Mouse (Mus musculus) heart, embryonic 14.5 days (tissue): ENCODE measurements at regions not wholly inside any gene's neighbourhood (a gene's known extent, or its start where the extent isn't known, plus 50 kb on each side); places are given as distances from the start of the nearest gene placed in this dataset.
A peak's percentile ranks its signal among the peaks of the same experiment; 100 is the strongest.

Source experiments
- ATAC-seq: fragments of 200-750 bp; cut with Nextera tagmentation; 2 replicates; pipeline ENCODE4 v1.8.0; 2017; ENCODE audit warnings: low read depth, moderate TSS enrichment; ENCODE audit not compliant: insufficient number of reproducible peaks, insufficient read depth, low FRiP score
- H3K27ac ChIP-seq, 2 experiments: fragments of 200-500 bp in 1 of 2; fragments of 300-500 bp in 1 of 2; sonication (generic) in 1 of 2; replicated peaks in 1 of 2; 2 replicates each; pipeline ENCODE4 v1.5.1; 2012 to 2014; ENCODE audit warnings: low read depth in 2 of 2, low read length in 2 of 2, control low read depth in 1 of 2, mild to moderate bottlenecking in 1 of 2, mixed read lengths in 1 of 2; ENCODE audit not compliant: control insufficient read depth in 1 of 2, insufficient read depth in 1 of 2
- H3K27me3 ChIP-seq: fragments of 300-500 bp; sonication (generic); 2 replicates; pipeline ENCODE4 v1.6.1; 2014; ENCODE audit warnings: mild to moderate bottlenecking, low read length, control low read depth; ENCODE audit not compliant: control insufficient read depth, insufficient read depth
- H3K36me3 ChIP-seq: fragments of 300-500 bp; sonication (generic); 2 replicates; pipeline ENCODE4 v1.6.1; 2014; ENCODE audit warnings: mild to moderate bottlenecking, control low read depth, low read length, mixed read lengths; ENCODE audit not compliant: control insufficient read depth, insufficient read depth
- H3K4me1 ChIP-seq, 2 experiments: fragments of 200-500 bp in 1 of 2; fragments of 300-500 bp in 1 of 2; sonication (generic) in 1 of 2; 2 replicates each; pipeline ENCODE4 v1.6.1; 2012 to 2014; ENCODE audit warnings: low read length in 2 of 2, control low read depth in 1 of 2, mixed read lengths in 1 of 2; ENCODE audit not compliant: control insufficient read depth in 2 of 2, insufficient read depth in 2 of 2
- H3K4me2 ChIP-seq: fragments of 300-500 bp; sonication (generic); 2 replicates; pipeline ENCODE4 v1.6.1; 2014; ENCODE audit warnings: mild to moderate bottlenecking, low read length
- H3K4me3 ChIP-seq, 2 experiments: fragments of 200-500 bp in 1 of 2; fragments of 300-500 bp in 1 of 2; sonication (generic) in 1 of 2; 2 replicates each; pipeline ENCODE4 v1.5.1; 2012 to 2014; ENCODE audit warnings: low read length in 2 of 2, mild to moderate bottlenecking in 2 of 2, control low read depth in 1 of 2, low read depth in 1 of 2, moderate library complexity in 1 of 2; ENCODE audit not compliant: control insufficient read depth in 1 of 2, insufficient read depth in 1 of 2
- H3K9ac ChIP-seq: fragments of 300-500 bp; sonication (generic); 2 replicates; pipeline ENCODE4 v1.6.1; 2014; ENCODE audit warnings: mild to moderate bottlenecking, low read length
- H3K9me3 ChIP-seq: fragments of 300-500 bp; sonication (generic); 2 replicates; pipeline ENCODE4 v1.6.1; 2016; ENCODE audit warnings: low read length, control low read depth; ENCODE audit not compliant: control insufficient read depth
- WGBS: fragments of 180-500 bp; shearing (Covaris S2); extraction: QIAGEN DNeasy Blood & Tissue Kit; methylation state at CpG from one replicate; pipeline ENCODE4 v1.1.7; 2014; 5-methylcytosine and 5-hydroxymethylcytosine counted together

DNA sequence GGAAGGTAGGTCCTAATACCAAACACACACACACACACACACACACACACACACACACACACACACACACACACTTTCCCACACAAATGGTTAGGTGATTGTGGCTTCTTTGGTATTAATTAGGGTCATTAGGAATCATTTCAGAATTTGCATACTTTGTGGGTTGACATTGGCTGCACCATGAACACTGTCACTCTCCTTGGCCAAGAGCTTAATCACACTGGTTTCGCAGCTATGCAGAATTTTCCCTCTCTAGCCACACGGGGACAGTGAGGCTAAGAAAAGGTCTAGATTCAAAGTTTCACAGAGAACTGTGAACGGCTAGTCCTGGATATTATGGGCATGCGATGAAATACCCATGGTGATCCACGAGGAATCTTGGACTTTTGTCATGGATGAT is 597.5 kb downstream of the Slc4a3 start:
- no peaks in the 10 kb centered on the region for H3K27me3 ChIP-seq
- WGBS = 73% methylated on average over 5 of the region's 5 CpGs
- no peak overlapping the region for H3K4me2 ChIP-seq
- no peak overlapping the region for H3K27ac ChIP-seq
- H3K4me3 ChIP-seq = no peak overlapping the region
- H3K9ac ChIP-seq = no peak overlapping the region
- H3K4me1 ChIP-seq = no peaks in the 10 kb centered on the region
- H3K36me3 ChIP-seq = no peaks in the 10 kb centered on the region
- no peaks in the 10 kb centered on the region for H3K9me3 ChIP-seq
- no peak for ATAC-seq

DNA sequence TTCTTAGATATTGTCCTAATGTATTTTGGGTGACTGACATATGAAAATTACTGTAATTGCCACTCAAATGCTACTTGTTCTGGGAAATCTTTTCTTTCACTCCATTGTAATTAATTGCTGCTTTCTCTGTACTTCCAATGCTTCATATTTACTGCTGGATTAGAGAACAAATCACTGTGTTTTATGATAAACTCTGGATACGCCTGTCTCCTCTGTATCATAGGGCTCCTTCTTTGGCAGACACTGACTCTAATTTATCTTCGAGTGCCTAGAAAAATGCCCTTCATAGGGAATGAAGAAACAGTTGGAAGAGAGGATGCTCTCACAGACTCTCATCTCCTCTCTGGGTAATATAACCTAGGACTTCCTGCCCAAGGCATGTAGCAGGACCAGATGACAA is 602.9 kb downstream of the Slc4a3 start:
- WGBS = 82% methylated on average over 2 of the region's 2 CpGs
- no peak for ATAC-seq
- Histone ChIP-seq H3K36me3 (no peaks in the 10 kb centered on the region), H3K4me3 (no peak overlapping the region), H3K4me1 (no peaks in the 10 kb centered on the region), H3K27ac (no peak overlapping the region), H3K9ac (no peak overlapping the region), H3K9me3 (peaks cover 6% of the 10 kb centered on the region), H3K4me2 (no peak overlapping the region), H3K27me3 (no peaks in the 10 kb centered on the region)

DNA sequence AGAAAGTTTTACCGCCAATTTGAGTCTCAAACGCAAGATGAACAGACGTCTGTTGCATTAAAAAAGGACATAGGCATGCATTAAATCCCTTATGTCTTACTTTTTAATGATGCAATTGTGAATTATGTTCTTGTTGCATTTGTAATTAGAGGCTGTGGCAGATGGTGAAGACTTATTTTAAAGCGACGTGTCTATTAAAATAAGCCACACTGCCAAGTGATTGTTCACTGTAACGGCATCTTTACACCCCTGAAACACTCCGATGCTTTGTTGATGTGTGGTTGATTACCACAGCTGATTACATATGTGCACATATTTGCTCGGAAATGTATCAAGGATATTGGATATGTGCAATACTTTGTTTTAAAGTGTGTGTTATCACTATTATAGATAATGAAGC is 610.2 kb downstream of the Slc4a3 start:
- no peaks in the 10 kb centered on the region for H3K4me1 ChIP-seq
- WGBS = 76% methylated on average over 8 of the region's 8 CpGs
- no peaks in the 10 kb centered on the region for H3K9me3 ChIP-seq
- no peaks in the 10 kb centered on the region for H3K36me3 ChIP-seq
- H3K4me2 ChIP-seq = no peak overlapping the region
- H3K4me3 ChIP-seq = no peak overlapping the region
- no peak overlapping the region for H3K27ac ChIP-seq
- ATAC-seq = no peak
- H3K9ac ChIP-seq = no peak overlapping the region
- no peaks in the 10 kb centered on the region for H3K27me3 ChIP-seq

DNA sequence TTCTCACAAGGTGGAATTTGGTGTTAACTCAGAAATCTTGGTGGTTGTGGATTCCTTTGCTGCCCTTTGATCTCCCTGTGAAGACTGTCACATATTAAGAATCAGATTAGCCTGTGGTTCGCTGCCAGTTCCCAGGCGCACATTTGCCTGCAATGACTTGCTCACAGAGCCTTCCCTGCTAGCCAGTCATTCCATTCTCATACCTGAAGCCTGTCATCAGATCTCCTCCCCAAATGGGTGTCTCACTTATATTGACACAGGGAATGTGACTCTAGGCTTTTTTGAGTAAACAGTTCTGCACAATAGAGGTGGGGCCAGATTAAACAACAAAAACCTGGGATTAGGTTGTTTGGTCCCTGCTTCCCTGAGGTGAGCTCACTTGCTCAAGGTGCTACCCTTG is 621.4 kb downstream of the Slc4a3 start:
- Histone ChIP-seq H3K4me2 (no peak overlapping the region), H3K4me1 (no peaks in the 10 kb centered on the region), H3K27ac (no peak overlapping the region), H3K4me3 (no peak overlapping the region), H3K27me3 (no peaks in the 10 kb centered on the region), H3K9ac (no peak overlapping the region), H3K36me3 (no peaks in the 10 kb centered on the region), H3K9me3 (no peaks in the 10 kb centered on the region)
- no peak for ATAC-seq
- 36% methylated on average over 2 of the region's 2 CpGs for WGBS

DNA sequence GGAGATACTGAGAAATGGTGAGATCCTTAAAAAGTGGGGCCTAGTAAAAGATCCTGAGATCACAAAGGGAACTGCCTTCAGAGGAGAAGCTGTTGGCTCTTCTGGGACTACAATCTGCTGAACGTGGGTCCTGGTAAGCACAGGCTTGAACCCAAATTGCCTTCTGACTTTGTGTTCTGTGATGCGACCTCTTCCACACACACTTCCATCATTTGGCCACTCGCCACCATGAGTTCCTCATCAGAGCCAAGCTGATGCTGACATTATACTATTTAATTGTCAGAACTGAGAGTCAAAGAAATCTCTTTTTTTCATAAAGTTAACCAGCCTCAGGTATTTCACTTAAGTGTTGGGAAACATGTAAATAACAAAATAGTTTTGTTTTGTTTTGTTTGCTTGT is 635.1 kb downstream of the Slc4a3 start:
- WGBS = 79% methylated on average over 3 of the region's 3 CpGs
- Histone ChIP-seq H3K36me3 (no peaks in the 10 kb centered on the region), H3K9me3 (no peaks in the 10 kb centered on the region), H3K27ac (no peak overlapping the region), H3K4me3 (no peak overlapping the region), H3K4me2 (no peak overlapping the region), H3K9ac (no peak overlapping the region), H3K27me3 (no peaks in the 10 kb centered on the region), H3K4me1 (no peaks in the 10 kb centered on the region)
- no peak for ATAC-seq

DNA sequence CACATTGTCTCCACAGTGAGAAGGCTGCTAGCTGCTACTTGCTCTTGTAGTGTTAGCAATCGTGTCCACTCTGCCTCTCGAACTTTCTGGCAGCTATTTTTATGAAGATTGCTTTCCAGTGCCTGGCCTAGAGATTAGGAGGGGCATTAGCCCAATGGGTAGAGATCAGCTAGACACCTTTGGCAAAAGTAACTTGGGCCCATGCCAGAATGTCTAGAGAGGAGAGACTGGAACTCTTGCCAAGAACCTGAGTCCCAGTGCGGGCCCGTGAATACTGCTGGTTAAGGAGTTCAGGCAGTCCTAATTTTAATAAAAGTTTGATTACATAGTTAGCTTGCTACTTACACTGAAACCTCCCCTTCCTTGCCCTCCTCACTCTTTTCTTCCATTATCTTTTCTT is 648.8 kb downstream of the Slc4a3 start:
- H3K4me3 ChIP-seq = no peak overlapping the region
- no peaks in the 10 kb centered on the region for H3K9me3 ChIP-seq
- H3K27ac ChIP-seq = peak overlapping the region in 1 of 2 experiments; percentile 50; a peak in 1 of 4 replicates
- no peaks in the 10 kb centered on the region for H3K27me3 ChIP-seq
- WGBS = 22% methylated on average over 4 of the region's 4 CpGs
- no peaks in the 10 kb centered on the region for H3K36me3 ChIP-seq
- peaks cover 2 to 12% of the 10 kb centered on the region in 2 experiments; a peak in 3 of 4 replicates for H3K4me1 ChIP-seq
- H3K9ac ChIP-seq = no peak overlapping the region
- ATAC-seq = no peak
- no peak overlapping the region for H3K4me2 ChIP-seq

DNA sequence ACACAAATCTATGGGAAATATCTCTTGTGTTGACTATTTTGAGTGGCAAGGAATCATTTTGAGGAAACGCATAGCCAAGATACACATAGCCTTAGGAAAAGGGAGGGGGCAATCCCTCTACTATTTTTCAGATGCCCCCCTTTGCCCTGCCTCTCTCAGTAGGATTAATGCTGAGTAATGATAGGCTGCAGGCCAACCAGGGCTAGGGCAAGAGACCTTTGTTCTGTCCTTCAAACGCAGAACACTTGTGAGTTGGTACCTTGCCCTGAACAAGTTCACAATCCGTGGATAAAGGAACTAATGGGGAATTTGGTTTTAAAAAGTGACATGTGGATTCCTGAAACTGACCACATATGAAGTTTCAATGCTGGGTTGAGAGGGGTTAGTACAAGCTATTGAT is 651.6 kb downstream of the Slc4a3 start:
- WGBS = 75% methylated on average over 3 of the region's 3 CpGs
- ATAC-seq = no peak
- Histone ChIP-seq H3K27ac (no peak overlapping the region), H3K9me3 (no peaks in the 10 kb centered on the region), H3K27me3 (no peaks in the 10 kb centered on the region), H3K9ac (no peak overlapping the region), H3K4me2 (no peak overlapping the region), H3K4me3 (no peak overlapping the region), H3K36me3 (no peaks in the 10 kb centered on the region), H3K4me1 (peaks cover 2 to 12% of the 10 kb centered on the region in 2 experiments; a peak in 3 of 4 replicates)

DNA sequence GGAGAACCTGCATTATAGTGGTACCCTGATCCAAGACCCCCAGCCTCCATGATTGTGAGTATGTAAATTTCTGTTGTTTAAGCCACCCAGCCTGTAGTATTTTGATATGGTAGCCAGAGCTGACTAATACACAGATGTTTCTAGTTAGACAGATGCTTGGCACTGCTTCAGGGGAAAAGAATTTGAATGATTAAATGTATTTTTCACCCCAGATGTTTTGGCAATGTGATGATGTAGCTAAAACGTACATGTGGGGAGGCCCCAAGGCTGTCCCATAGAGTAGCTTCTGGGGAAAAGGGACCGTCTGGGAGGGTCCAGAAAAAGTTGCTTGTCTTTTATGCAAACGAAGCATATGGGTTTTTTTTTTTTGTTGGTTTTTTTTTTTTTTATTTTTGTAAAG is 654.8 kb downstream of the Slc4a3 start:
- Histone ChIP-seq H3K4me3 (no peak overlapping the region), H3K9ac (no peak overlapping the region), H3K4me2 (no peak overlapping the region), H3K9me3 (no peaks in the 10 kb centered on the region), H3K27ac (no peak overlapping the region), H3K4me1 (no peaks in the 10 kb centered on the region), H3K27me3 (no peaks in the 10 kb centered on the region), H3K36me3 (no peaks in the 10 kb centered on the region)
- 68% methylated on average over 3 of the region's 3 CpGs for WGBS
- ATAC-seq = no peak
